Mouse (Mus musculus) hindbrain, postnatal 0 days (tissue): Measurements from ENCODE around the gene Rpain. TPM values are rescaled to one million over a fixed set of nuclear protein-coding genes. Genes with fewer than 3 reads are reported as not detected.
A peak's percentile ranks its signal among the peaks of the same experiment; 100 is the strongest.

Experiments
- ATAC-seq: fragments of 200-750 bp; cut with Nextera tagmentation; 2 replicates; pipeline ENCODE4 v1.8.0; 2017; ENCODE audit warnings: mild to moderate bottlenecking, moderate TSS enrichment, moderate library complexity
- DNase-seq: peaks from one replicate; pipeline ENCODE4 v3.0.0-alpha.2; 2015; ENCODE audit warnings: low spot score
- H3K27ac ChIP-seq: fragments of 300-500 bp; sonication (generic); 2 replicates; pipeline ENCODE4 v1.5.1; 2014; ENCODE audit warnings: mild to moderate bottlenecking
- H3K27me3 ChIP-seq: fragments of 300-500 bp; sonication (generic); 2 replicates; pipeline ENCODE4 v1.6.1; 2014; ENCODE audit warnings: low read length, mixed read lengths; ENCODE audit not compliant: insufficient read depth
- H3K36me3 ChIP-seq: fragments of 300-500 bp; sonication (generic); 2 replicates; pipeline ENCODE4 v1.6.1; 2014; ENCODE audit warnings: low read length, mixed read lengths; ENCODE audit not compliant: insufficient read depth
- H3K4me1 ChIP-seq: fragments of 300-500 bp; sonication (generic); 2 replicates; pipeline ENCODE4 v1.6.1; 2014; ENCODE audit warnings: antibody characterized with exemption, low read length, mixed read lengths; ENCODE audit not compliant: insufficient read depth
- H3K4me2 ChIP-seq: fragments of 300-500 bp; sonication (generic); 2 replicates; pipeline ENCODE4 v1.6.1; 2014; ENCODE audit warnings: low read depth, mild to moderate bottlenecking, low read length, moderate library complexity, mixed read lengths
- H3K4me3 ChIP-seq: fragments of 300-500 bp; sonication (generic); 2 replicates; pipeline ENCODE4 v1.5.1; 2014; ENCODE audit warnings: low read length
- H3K9ac ChIP-seq: fragments of 300-500 bp; sonication (generic); replicated peaks from 2 replicates; pipeline ENCODE4 v1.6.1; 2014; ENCODE audit warnings: mild to moderate bottlenecking, low read length, moderate library complexity, mixed read lengths
- H3K9me3 ChIP-seq: fragments of 300-500 bp; sonication (generic); 2 replicates; pipeline ENCODE4 v1.6.1; 2016; ENCODE audit warnings: low read length, mixed read lengths
- CTCF ChIP-seq: IDR thresholded peaks from 2 replicates; pipeline ENCODE4 v1.5.1; 2016; ENCODE audit warnings: antibody characterized with exemption, control low read depth, low read depth
- WGBS: fragments of 180-500 bp; shearing (Covaris S2); extraction: QIAGEN DNeasy Blood & Tissue Kit; methylation state at CpG from one replicate; pipeline ENCODE4 v1.1.7; 2014; 5-methylcytosine and 5-hydroxymethylcytosine counted together
- polyA plus RNA-seq: library from polyadenylated mRNA; unstranded; fragments of >200 nt; fragmentation: Nextera tagmentation; extraction: Ambion mirVana; gene quantifications from 2 replicates; pipeline ENCODE4 v1.2.1, GENCODE M21; 2015
- total RNA-seq: library from RNA; depleted of rRNA; stranded (reverse); fragments of >200 nt; gene quantifications from 2 replicates; pipeline ENCODE4 v1.2.3, GENCODE M21; 2014

Gene Rpain
- total and polyA plus RNA-seq, 2 experiments from 2014 or later, result 17.7 to 65.8 TPM

DNA sequence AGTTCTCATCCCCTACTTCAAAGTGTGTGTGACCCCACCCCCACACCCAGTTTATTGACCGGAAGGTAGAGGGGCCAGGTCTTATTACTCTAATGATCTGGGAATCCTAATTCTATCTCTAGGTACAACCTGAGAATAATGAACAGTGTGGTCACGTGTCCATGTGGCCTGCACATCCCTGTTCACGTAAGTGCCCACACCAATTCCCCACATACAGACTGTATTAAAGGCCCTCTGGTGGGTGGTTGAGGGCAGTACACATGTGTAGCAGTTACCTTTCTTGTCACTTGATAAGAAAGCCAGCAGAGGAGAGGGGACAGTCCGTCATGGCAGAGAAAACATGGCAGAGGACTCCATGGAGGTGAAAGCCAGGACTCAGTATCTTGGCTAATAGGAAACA, 3.9 kb downstream of the Rpain start:
- Histone ChIP-seq H3K36me3 (peaks cover 51% of the 10 kb centered on the region), H3K27me3 (no peaks in the 10 kb centered on the region)

GRCm38 (mm10) chr11:70975193-70975592, 5.2 kb downstream of the Rpain start:
- no peak overlapping the region for H3K4me2 ChIP-seq
- ATAC-seq, result no peak
- no peak overlapping the region for H3K9ac ChIP-seq
- H3K27ac ChIP-seq, result no peak overlapping the region
- H3K27me3 ChIP-seq, result no peaks in the 10 kb centered on the region
- DNase-seq, result no peak
- no peaks in the 10 kb centered on the region for H3K9me3 ChIP-seq
- H3K36me3 ChIP-seq, result peaks cover 60% of the 10 kb centered on the region
- TF ChIP-seq CTCF, result no peak
- 72% methylated on average over 2 of the region's 2 CpGs for WGBS
- H3K4me1 ChIP-seq, result no peaks in the 10 kb centered on the region
- H3K4me3 ChIP-seq, result no peak overlapping the region

More for the DNA sequence above, 3.9 kb downstream of the Rpain start:
- ATAC-seq (no peak), DNase-seq (peak; percentile 36)
- Histone ChIP-seq H3K4me3 (no peak overlapping the region), H3K9me3 (no peaks in the 10 kb centered on the region), H3K9ac (no peak overlapping the region), H3K4me1 (no peaks in the 10 kb centered on the region), H3K27ac (no peak overlapping the region), H3K4me2 (no peak overlapping the region)
- TF ChIP-seq CTCF, result peak; percentile 65
- WGBS, result 64% methylated on average over 4 of the region's 4 CpGs

- DNase-seq (no peak), ATAC-seq (no peak)
- H3K27me3 ChIP-seq, result no peaks in the 10 kb centered on the region
- no peak overlapping the region for H3K4me2 ChIP-seq
- H3K4me3 ChIP-seq, result no peak overlapping the region
- H3K27ac ChIP-seq, result no peak overlapping the region
- peaks cover 65% of the 10 kb centered on the region for H3K36me3 ChIP-seq
- H3K9ac ChIP-seq, result no peak overlapping the region
- 90% methylated on average over 6 of the region's 6 CpGs for WGBS
- no peak for TF ChIP-seq CTCF
- no peaks in the 10 kb centered on the region for H3K4me1 ChIP-seq
- no peaks in the 10 kb centered on the region for H3K9me3 ChIP-seq
These were observed 7.3 kb downstream of the Rpain start for GRCm38 (mm10) chr11:70977293-70977692.

DNA sequence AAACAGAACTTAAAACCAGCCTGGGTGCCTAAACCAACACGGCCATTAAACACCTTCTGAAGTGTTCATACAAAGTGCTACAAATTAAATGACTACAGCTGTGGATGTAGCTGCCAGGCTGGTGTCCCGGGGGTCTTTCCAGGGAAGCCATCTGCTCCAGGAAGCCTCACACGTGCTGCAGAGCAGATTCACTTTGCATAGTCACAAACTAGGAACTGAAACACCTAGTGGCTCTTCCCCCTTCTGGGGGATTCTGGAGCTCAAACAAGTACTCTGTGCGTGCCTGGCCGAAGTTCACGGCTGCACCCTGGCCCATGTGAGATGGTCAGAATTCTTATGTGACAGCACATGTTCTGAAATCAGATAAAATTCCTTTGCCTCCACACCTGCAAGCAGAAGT, 10.2 kb downstream of the Rpain start:
- no peaks in the 10 kb centered on the region for H3K9me3 ChIP-seq
- no peak overlapping the region for H3K4me3 ChIP-seq
- no peak overlapping the region for H3K27ac ChIP-seq
- WGBS, result 79% methylated on average over 6 of the region's 6 CpGs
- H3K4me2 ChIP-seq, result no peak overlapping the region
- no peak for TF ChIP-seq CTCF
- no peaks in the 10 kb centered on the region for H3K4me1 ChIP-seq
- DNase-seq (no peak), ATAC-seq (no peak)
- H3K9ac ChIP-seq, result no peak overlapping the region
- no peaks in the 10 kb centered on the region for H3K27me3 ChIP-seq
- peaks cover 50% of the 10 kb centered on the region for H3K36me3 ChIP-seq

DNA sequence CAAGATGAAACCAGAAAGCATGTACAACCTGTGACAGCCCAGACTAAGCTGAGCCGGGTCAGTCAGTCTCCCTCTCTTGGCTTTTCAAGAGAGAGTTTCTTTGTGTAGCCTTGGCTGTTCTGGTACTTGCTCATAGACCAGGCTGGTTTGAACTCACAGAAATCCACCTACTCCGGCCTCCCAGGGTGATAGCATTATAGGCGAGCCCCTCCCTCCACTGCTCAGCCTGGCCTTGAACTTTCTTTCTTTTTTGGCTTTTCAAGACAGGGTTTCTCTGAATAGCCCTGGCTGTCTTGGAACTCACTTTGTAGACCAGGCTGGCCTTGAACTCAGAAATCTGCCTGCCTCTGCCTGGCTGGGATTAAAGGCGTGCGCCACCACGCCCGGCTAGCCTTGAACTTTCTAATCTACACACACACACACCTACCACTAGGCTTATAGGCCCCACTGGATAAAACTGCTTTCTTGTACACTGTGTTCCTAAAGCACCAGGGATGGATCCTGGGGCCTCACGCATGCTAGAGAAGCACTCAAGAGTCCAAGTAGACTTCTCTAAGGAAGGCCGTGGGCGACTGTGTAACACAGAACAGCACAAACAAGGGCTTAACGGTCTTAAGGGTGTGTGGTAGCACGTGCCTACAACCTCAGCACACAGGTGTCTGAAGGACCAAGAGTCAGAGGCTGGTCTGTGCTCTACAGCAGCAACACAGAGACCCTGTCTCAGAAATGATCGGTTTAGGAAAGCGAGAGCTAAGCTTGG, 10.9 kb downstream of the Rpain start:
- DNase-seq, result no peak
- Histone ChIP-seq H3K4me1 (no peaks in the 10 kb centered on the region), H3K36me3 (peaks cover 54% of the 10 kb centered on the region), H3K4me3 (no peak overlapping the region), H3K27me3 (no peaks in the 10 kb centered on the region), H3K27ac (no peak overlapping the region), H3K4me2 (no peak overlapping the region), H3K9ac (no peak overlapping the region), H3K9me3 (no peaks in the 10 kb centered on the region)
- no peak for TF ChIP-seq CTCF
- ATAC-seq, result no peak
- WGBS, result 95% methylated on average over 14 of the region's 14 CpGs

- Histone ChIP-seq H3K4me2 (peak overlapping the region; percentile 67), H3K36me3 (peaks cover 54% of the 10 kb centered on the region), H3K9me3 (no peaks in the 10 kb centered on the region), H3K9ac (peak overlapping the region; percentile 85), H3K4me3 (peak overlapping the region; percentile 97), H3K4me1 (no peaks in the 10 kb centered on the region), H3K27me3 (no peaks in the 10 kb centered on the region), H3K27ac (no peak overlapping the region)
- ATAC-seq (no peak), DNase-seq (no peak)
- WGBS, result 16% methylated on average over 12 of the region's 12 CpGs
- TF ChIP-seq CTCF, result no peak
These were observed 12.0 kb downstream of the Rpain start for GRCm38 (mm10) chr11:70982030-70982429.

DNA sequence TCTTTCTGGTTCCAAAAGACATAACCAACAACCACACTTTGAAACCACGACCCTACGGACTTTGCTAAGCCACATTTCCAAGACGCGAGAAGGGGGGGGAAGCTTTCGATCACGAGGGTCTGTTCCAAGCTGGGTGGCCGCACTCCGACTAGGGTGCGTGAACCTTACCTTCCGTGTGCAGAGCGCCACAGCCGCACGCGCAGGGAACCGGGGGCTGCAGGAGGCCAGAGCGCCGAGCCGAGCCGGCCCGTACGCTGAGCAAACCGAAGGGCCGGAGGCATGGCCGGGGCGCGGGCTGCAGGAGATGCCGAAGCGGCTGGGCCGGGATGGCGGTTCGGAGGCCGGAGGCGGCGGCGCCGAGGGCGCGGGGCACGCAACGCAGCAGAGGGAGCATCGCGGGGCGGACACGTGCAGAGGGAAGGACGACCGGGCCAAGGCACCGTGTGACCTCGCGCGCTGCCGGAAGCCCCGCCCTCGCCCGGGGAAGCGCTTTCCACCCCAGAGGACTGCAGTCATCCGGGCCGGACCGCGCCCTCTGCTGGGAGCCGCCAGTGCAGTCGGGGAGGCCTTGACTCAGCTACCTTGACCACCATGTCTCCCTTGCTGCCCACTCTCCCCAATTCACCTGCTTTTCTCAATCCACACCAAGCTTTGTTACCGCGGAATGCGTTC, 12.7 kb downstream of the Rpain start, which contains the start of gene C1qbp:
TSS of gene C1qbp (minus strand) at position 470 of the 672 bp plus-strand sequence.
- Histone ChIP-seq H3K36me3 (peaks cover 53% of the 10 kb centered on the region), H3K4me1 (no peaks in the 10 kb centered on the region), H3K27ac (peak within 1 kb of the TSS; percentile 76), H3K9ac (peak within 1 kb of the TSS; percentile 85), H3K4me3 (peak within 1 kb of the TSS; percentile 97), H3K4me2 (peak within 1 kb of the TSS; percentile 67), H3K27me3 (no peaks in the 10 kb centered on the region), H3K9me3 (no peaks in the 10 kb centered on the region)
- ATAC-seq, result peak; percentile 97
- peak; percentile 95 for TF ChIP-seq CTCF
- peak; percentile 94 for DNase-seq
- 1% methylated on average over 63 of the region's 64 CpGs for WGBS
